Mouse (Mus musculus) thymus, adult 18-20 months (tissue): ENCODE measurements around the gene Cadps2.

ENCODE experiments used
- DNase-seq, 2 experiments: peaks; one replicate each; pipeline ENCODE4 v3.0.0; 2022; ENCODE audit warnings: mixed read lengths in 2 of 2

Gene Cadps2

GRCm38 (mm10) chr6:23249616-23250287 is 589.5 kb downstream of the Cadps2 start:
- DNase-seq: no peak

DNA sequence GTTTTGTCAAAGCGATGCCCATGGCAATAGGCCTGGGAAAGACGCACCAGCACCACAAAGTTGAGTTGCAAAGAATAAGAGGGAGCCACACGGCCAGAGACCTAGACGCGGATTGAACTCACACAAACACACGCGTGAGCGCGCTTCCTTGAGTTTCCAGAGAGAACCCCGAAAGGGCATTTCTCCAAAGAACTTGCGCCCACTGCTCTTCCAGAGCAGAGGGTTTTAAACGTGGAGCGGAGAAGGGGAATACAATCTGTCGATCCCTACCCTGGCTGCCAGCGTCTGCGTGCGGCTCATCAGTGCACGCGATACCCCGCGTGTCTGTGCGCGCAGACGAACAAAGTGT is 590.2 kb downstream of the Cadps2 start:
- no peak for DNase-seq

DNA sequence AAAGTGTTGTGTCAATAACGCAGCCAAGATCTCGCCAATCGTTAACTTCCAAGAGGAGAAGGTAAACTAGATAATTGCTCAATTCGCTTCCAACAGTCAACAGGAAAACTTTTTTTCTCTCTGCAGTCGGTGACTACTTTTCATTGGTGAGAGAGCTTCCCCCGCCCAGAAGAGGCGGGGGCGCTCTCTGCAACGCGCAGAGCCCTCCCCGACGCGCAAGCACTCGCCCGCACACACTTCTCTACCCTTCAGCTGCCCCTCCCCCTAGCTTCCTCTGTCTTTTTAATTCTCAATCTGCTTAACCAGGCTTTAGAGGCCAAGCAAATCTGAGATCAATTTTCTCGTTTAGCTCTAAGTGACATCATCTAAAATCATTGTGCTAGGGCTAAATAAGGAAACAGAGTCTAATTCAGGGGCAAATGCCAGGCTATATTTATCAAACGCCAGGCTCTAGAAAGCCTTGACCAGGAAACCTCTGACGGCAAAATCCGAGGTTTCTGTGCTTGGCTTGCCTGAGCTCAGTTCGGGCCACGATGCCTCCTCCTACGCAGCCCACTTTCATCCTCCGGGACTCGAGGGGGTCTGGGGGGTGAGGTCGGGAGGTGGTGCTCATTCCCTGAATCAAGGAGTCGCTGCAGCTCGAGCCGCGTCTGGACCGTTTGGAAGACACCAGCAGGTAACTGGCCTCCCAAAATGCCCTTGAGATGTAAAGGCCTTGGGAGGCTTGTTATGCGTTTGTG is 590.7 kb downstream of the Cadps2 start, which contains the start of gene Fezf1:
Gene Fezf1 (minus strand): TSS at position 50 of the 740 bp plus-strand sequence.
- DNase-seq: no peak

DNA sequence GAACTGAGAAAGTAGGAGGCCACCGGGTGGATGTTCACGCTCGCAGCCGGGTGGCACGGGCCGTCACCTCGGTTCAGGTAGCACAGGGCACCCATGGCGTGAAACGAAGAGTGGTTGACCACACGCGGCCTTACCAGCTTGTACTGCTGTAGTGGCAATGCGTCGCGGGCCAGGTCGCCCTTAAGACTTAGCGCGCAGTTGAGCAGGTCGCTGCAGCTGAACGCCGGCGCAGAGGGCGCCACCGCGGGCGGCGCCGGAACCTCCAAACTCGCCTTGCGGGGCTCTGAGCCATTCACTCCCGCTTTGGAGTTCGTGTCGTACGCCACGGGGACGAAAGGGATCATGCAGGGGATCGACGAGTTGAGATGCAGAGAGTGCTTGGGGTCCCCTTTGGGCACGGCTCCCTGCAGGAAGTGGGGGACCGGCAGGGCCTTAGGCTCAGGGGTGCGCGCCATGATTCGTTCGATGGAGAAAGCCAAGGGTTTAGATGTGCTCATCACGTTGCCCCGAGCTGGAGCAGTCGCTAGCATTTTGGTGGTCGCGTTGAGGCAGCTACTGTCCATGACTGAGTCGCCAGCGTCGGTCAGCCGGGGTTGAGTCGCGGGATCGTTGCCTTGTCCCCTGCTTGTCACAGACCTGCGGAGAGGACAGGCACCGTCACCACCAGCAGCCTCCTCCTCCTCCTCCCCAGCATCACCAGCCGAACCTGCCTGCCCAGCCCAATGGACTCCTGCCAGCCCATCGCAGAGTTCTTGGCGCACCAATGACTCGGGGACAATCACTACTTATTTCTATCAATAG is 591.5 kb downstream of the Cadps2 start:
- no peak for DNase-seq

DNA sequence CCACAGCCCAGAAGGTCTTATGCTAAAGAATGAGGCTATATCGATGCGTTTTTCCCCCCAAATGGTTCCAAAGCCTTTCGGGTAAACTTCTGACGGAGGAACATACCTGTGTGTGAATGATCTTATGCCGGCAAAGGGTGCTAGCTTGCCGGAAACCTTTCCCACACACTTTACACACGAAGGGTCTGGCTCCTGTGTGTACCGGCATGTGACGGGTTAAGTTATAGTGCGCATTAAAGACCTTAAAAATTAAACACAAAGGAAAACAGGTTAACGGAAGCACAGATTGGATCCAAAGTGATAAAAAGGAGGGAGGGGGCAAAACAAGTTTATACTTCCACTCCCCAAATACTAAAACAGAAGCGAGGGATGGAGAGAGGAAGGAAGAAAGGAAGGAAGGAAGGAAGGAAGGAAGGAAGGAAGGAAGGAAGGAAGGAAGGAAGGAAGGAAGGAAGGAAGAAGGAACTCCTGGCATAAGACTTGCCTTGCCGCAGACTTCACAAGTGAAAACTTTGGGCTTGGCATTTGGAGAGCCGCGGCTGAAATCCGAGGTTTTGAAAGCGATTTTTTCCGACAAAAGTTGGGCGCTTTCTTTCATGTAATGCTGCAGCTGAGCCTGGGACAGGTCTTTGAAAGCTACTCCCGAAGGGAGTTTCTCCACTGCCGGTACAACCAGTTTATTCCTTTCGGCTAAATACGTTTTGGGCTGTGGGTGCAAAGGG is 592.3 kb downstream of the Cadps2 start:
- DNase-seq: no peak

DNA sequence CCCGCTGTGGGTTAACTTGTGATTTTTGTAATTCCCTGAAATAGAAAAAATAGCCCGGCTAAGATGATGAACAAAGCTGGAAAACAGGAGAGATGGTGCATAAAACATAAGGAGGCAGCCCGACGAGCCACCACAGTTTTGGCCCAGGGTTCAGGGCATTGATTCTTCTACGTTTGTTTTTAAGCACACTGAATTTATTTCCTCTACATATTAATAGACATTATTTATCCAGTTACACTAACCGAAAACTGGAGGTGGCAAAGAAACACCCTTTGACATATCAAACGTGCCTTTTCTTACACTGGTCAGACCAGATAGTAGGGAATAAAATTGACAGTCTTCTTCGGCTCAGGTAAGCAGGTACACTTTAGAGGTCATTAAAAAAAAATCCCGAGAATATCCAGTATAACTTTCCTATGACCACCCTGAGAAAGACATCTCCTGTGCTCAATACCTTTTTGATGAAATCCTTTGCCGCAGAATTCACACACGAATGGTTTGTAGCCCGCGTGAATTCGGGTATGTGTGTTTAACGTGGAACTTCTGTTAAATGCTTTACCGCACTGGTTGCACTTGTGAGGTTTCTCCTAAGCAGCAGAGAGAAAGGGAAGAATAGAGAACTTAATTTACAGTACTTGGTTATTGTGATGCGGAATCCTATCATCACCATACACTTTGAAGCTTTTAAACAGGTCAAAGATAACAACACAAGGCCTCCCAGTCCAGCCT is 593.0 kb downstream of the Cadps2 start:
- no peak for DNase-seq

DNA sequence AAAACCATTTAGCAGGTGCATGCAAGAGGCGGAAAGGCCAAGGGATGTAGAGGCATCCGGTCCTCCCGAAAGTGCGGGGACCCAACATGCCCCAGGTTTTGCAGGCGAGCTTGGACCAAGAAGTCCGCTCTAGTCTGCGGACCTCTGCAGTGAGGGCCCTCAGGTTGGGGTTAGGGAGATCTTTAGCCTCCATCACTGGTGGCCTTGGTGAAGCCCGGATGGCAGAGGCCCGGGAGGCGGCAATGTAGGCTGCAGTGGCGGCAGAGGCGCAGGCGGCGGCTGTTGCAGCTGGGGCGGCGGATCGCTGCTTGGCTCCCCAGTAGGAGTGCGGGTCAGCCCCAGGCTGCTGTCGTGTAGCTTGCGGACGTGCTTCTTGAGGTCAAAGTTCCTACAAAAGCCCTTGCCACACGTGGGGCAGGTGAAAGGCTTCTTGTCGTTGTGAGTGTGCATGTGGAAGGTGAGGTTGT is 593.6 kb downstream of the Cadps2 start:
- no peak for DNase-seq

DNA sequence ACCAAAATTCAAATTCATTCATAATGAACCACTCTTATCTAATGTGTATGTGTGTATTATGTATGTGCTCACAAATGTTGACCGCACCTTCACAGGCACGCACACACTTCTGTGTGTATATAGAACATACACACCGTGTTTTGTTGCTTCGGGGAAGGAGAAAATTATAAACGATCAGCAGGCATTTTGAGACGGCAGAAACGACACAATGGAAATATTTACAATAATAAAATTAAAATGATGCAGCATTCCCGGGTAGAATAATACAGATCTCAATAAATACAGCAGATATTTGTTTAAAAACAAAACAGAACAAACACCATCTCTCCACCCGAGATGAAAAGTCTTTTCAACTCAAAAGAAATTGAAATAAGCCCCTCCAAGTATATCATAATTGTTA is 594.1 kb downstream of the Cadps2 start:
- DNase-seq: no peak

GRCm38 (mm10) chr6:23243821-23244760 is 595.1 kb downstream of the Cadps2 start:
- no peak for DNase-seq
